Mouse (Mus musculus): ENCODE measurements around the gene Plekhg3. TPM values are rescaled to one million over a fixed set of nuclear protein-coding genes. Genes with fewer than 3 reads are reported as not detected.

The Plekhg3 gene
- polyA plus RNA-seq, 1 experiment from 2014 or later = 0.93 TPM

DNA sequence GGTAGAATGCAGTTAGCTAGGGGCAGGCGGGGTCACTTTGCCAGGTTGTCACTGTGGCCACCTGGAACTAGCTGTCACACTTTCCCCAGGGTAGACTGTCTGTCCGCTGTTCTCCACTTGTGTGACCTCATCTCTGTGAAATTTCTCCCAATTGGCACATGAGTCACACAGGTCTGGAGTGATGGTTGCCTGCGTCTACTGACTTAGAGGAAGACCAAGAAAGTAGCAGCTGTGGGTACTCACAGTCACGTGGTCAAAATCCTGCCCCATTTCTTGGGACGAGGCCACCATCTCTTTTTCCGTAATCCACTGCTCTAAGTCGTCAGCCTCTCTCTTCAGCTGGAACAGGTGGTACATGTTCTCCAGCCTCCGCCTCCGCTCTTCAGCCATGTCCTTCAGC lies 73.1 kb downstream of the Plekhg3 start:
- no peaks in the 10 kb centered on the region for H3K4me1 ChIP-seq (ENCODE audit: control insufficient read depth, insufficient read depth, low read length)
- 93% methylated on average over 9 of the region's 9 CpGs for WGBS
- H3K9ac ChIP-seq (ENCODE audit: low read depth, low read length) = no peak overlapping the region
- ATAC-seq = no peak
- no peaks in the 10 kb centered on the region for H3K36me3 ChIP-seq (ENCODE audit: control insufficient read depth, insufficient read depth, low read length)
- H3K4me3 ChIP-seq (ENCODE audit: low read depth, low read length) = no peak overlapping the region
- H3K9me3 ChIP-seq (replicated peaks; ENCODE audit: control insufficient read depth, low read length, poor library complexity, severe bottlenecking) = no peaks in the 10 kb centered on the region
- H3K27me3 ChIP-seq (ENCODE audit: control insufficient read depth, insufficient read depth, low read depth, low read length) = no peaks in the 10 kb centered on the region
- no peak overlapping the region for H3K4me2 ChIP-seq (ENCODE audit: low read length)
- H3K27ac ChIP-seq (ENCODE audit: low read length) = no peak overlapping the region

DNA sequence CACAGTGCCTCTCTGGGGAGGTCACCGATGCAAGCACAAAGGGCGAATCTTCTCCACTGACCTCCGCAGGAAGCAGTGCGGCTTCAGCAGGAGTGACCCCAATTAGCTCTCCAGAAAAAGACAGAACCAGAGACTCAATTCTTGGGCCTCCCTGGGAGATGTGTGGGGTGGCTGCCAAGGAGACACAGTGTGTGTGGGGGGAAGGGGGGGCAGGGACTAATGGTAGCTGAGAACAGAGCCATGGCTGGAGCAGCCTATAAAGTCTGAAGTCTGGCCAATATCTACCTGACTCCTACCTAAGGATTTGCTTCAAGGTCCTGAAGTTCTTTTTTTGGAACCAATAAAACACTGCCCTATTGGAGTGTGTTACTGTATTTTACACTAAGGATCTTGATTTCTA lies 73.9 kb downstream of the Plekhg3 start:
- H3K4me1 ChIP-seq (ENCODE audit: control insufficient read depth, insufficient read depth, low read length) = no peaks in the 10 kb centered on the region

GRCm38 (mm10) chr12:76605837-76606236 lies 75.1 kb downstream of the Plekhg3 start:
- no peak overlapping the region for H3K4me2 ChIP-seq (ENCODE audit: low read length)
- 60% methylated on average over 3 of the region's 3 CpGs for WGBS
- no peaks in the 10 kb centered on the region for H3K9me3 ChIP-seq (replicated peaks; ENCODE audit: control insufficient read depth, low read length, poor library complexity, severe bottlenecking)
- no peaks in the 10 kb centered on the region for H3K4me1 ChIP-seq (ENCODE audit: control insufficient read depth, insufficient read depth, low read length)
- no peaks in the 10 kb centered on the region for H3K36me3 ChIP-seq (ENCODE audit: control insufficient read depth, insufficient read depth, low read length)
- H3K9ac ChIP-seq (ENCODE audit: low read depth, low read length) = no peak overlapping the region
- no peak overlapping the region for H3K4me3 ChIP-seq (ENCODE audit: low read depth, low read length)
- H3K27ac ChIP-seq (ENCODE audit: low read length) = no peak overlapping the region
- no peaks in the 10 kb centered on the region for H3K27me3 ChIP-seq (ENCODE audit: control insufficient read depth, insufficient read depth, low read depth, low read length)
- 0 out of 2 replicates have a peak, but pooled peaks have one; percentile 25 for ATAC-seq

More for the DNA sequence above, 73.9 kb downstream of the Plekhg3 start:
- no peak overlapping the region for H3K4me2 ChIP-seq (ENCODE audit: low read length)
- H3K27me3 ChIP-seq (ENCODE audit: control insufficient read depth, insufficient read depth, low read depth, low read length) = no peaks in the 10 kb centered on the region
- H3K9ac ChIP-seq (ENCODE audit: low read depth, low read length) = no peak overlapping the region
- 53% methylated on average over 4 of the region's 4 CpGs for WGBS
- no peak for ATAC-seq
- H3K27ac ChIP-seq (ENCODE audit: low read length) = no peak overlapping the region
- no peak overlapping the region for H3K4me3 ChIP-seq (ENCODE audit: low read depth, low read length)
- H3K9me3 ChIP-seq (replicated peaks; ENCODE audit: control insufficient read depth, low read length, poor library complexity, severe bottlenecking) = no peaks in the 10 kb centered on the region
- no peaks in the 10 kb centered on the region for H3K36me3 ChIP-seq (ENCODE audit: control insufficient read depth, insufficient read depth, low read length)

GRCm38 (mm10) chr12:76608241-76608640 lies 77.5 kb downstream of the Plekhg3 start:
- Histone ChIP-seq H3K4me2 (ENCODE audit: low read length) (no peak overlapping the region), H3K27me3 (ENCODE audit: control insufficient read depth, insufficient read depth, low read depth, low read length) (no peaks in the 10 kb centered on the region), H3K9ac (ENCODE audit: low read depth, low read length) (no peak overlapping the region), H3K36me3 (ENCODE audit: control insufficient read depth, insufficient read depth, low read length) (no peaks in the 10 kb centered on the region), H3K27ac (ENCODE audit: low read length) (no peak overlapping the region), H3K4me1 (ENCODE audit: control insufficient read depth, insufficient read depth, low read length) (no peaks in the 10 kb centered on the region), H3K4me3 (ENCODE audit: low read depth, low read length) (no peak overlapping the region), H3K9me3 (replicated peaks; ENCODE audit: control insufficient read depth, low read length, poor library complexity, severe bottlenecking) (no peaks in the 10 kb centered on the region)
- WGBS = 85% methylated on average over 11 of the region's 11 CpGs
- ATAC-seq = no peak

- H3K9ac ChIP-seq (ENCODE audit: low read depth, low read length) = no peak overlapping the region
- H3K4me3 ChIP-seq (ENCODE audit: low read depth, low read length) = no peak overlapping the region
- WGBS = 81% methylated on average over 15 of the region's 15 CpGs
- H3K9me3 ChIP-seq (replicated peaks; ENCODE audit: control insufficient read depth, low read length, poor library complexity, severe bottlenecking) = no peaks in the 10 kb centered on the region
- no peak overlapping the region for H3K4me2 ChIP-seq (ENCODE audit: low read length)
- H3K27me3 ChIP-seq (ENCODE audit: control insufficient read depth, insufficient read depth, low read depth, low read length) = no peaks in the 10 kb centered on the region
- ATAC-seq = no peak
- no peak overlapping the region for H3K27ac ChIP-seq (ENCODE audit: low read length)
- H3K36me3 ChIP-seq (ENCODE audit: control insufficient read depth, insufficient read depth, low read length) = no peaks in the 10 kb centered on the region
- H3K4me1 ChIP-seq (ENCODE audit: control insufficient read depth, insufficient read depth, low read length) = no peaks in the 10 kb centered on the region
These were observed 78.4 kb downstream of the Plekhg3 start for GRCm38 (mm10) chr12:76608997-76609565.

GRCm38 (mm10) chr12:76612621-76613020 lies 81.9 kb downstream of the Plekhg3 start:
- WGBS = 88% methylated on average over 12 of the region's 12 CpGs
- Histone ChIP-seq H3K36me3 (ENCODE audit: control insufficient read depth, insufficient read depth, low read length) (no peaks in the 10 kb centered on the region), H3K9me3 (replicated peaks; ENCODE audit: control insufficient read depth, low read length, poor library complexity, severe bottlenecking) (no peaks in the 10 kb centered on the region), H3K4me3 (ENCODE audit: low read depth, low read length) (no peak overlapping the region), H3K4me1 (ENCODE audit: control insufficient read depth, insufficient read depth, low read length) (0 out of 2 replicates have a peak, but pooled peaks cover 2% of the 10 kb centered on the region), H3K27me3 (ENCODE audit: control insufficient read depth, insufficient read depth, low read depth, low read length) (no peaks in the 10 kb centered on the region), H3K4me2 (ENCODE audit: low read length) (no peak overlapping the region), H3K27ac (ENCODE audit: low read length) (no peak overlapping the region), H3K9ac (ENCODE audit: low read depth, low read length) (no peak overlapping the region)
- no peak for ATAC-seq

- 0 out of 2 replicates have a peak, but pooled peaks cover 2% of the 10 kb centered on the region for H3K4me1 ChIP-seq (ENCODE audit: control insufficient read depth, insufficient read depth, low read length)
- H3K9me3 ChIP-seq (replicated peaks; ENCODE audit: control insufficient read depth, low read length, poor library complexity, severe bottlenecking) = no peaks in the 10 kb centered on the region
- no peaks in the 10 kb centered on the region for H3K36me3 ChIP-seq (ENCODE audit: control insufficient read depth, insufficient read depth, low read length)
- ATAC-seq = no peak
- no peak overlapping the region for H3K4me2 ChIP-seq (ENCODE audit: low read length)
- no peaks in the 10 kb centered on the region for H3K27me3 ChIP-seq (ENCODE audit: control insufficient read depth, insufficient read depth, low read depth, low read length)
- H3K9ac ChIP-seq (ENCODE audit: low read depth, low read length) = no peak overlapping the region
- H3K27ac ChIP-seq (ENCODE audit: low read length) = no peak overlapping the region
- H3K4me3 ChIP-seq (ENCODE audit: low read depth, low read length) = no peak overlapping the region
- WGBS = 76% methylated on average over 12 of the region's 12 CpGs
These were observed 84.3 kb downstream of the Plekhg3 start for GRCm38 (mm10) chr12:76614868-76615579.

GRCm38 (mm10) chr12:76615580-76615937 lies 84.9 kb downstream of the Plekhg3 start:
- H3K36me3 ChIP-seq (ENCODE audit: control insufficient read depth, insufficient read depth, low read length) = no peaks in the 10 kb centered on the region
- ATAC-seq = no peak
- H3K4me3 ChIP-seq (ENCODE audit: low read depth, low read length) = no peak overlapping the region
- H3K9me3 ChIP-seq (replicated peaks; ENCODE audit: control insufficient read depth, low read length, poor library complexity, severe bottlenecking) = no peaks in the 10 kb centered on the region
- H3K4me2 ChIP-seq (ENCODE audit: low read length) = no peak overlapping the region
- H3K27me3 ChIP-seq (ENCODE audit: control insufficient read depth, insufficient read depth, low read depth, low read length) = no peaks in the 10 kb centered on the region
- H3K27ac ChIP-seq (ENCODE audit: low read length) = no peak overlapping the region
- 0 out of 2 replicates have a peak, but pooled peaks cover 2% of the 10 kb centered on the region for H3K4me1 ChIP-seq (ENCODE audit: control insufficient read depth, insufficient read depth, low read length)
- H3K9ac ChIP-seq (ENCODE audit: low read depth, low read length) = no peak overlapping the region
- 76% methylated on average over 4 of the region's 4 CpGs for WGBS

DNA sequence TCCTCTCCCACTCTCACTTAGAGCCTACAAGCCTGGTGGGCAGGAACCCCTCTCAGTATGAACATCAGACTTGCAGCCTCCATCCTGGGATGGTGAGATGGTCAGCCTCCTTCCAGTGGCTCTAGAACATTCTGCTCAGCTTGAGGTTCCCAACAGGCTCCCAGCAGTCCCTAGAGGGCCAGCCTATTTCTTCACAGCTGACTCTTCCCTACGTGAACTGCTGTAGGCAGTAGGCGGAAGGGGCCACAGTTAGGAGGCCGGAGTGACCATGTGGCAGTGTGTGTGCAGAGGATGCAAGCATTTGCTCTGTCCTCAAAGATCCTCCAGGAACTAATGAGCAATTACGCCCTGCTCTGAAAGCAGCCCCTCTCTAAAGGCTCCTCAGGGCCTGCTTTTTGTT lies 87.5 kb downstream of the Plekhg3 start:
- Histone ChIP-seq H3K27me3 (ENCODE audit: control insufficient read depth, insufficient read depth, low read depth, low read length) (no peaks in the 10 kb centered on the region), H3K4me3 (ENCODE audit: low read depth, low read length) (no peak overlapping the region), H3K4me1 (ENCODE audit: control insufficient read depth, insufficient read depth, low read length) (0 out of 2 replicates have a peak, but pooled peaks cover 2% of the 10 kb centered on the region), H3K36me3 (ENCODE audit: control insufficient read depth, insufficient read depth, low read length) (no peaks in the 10 kb centered on the region), H3K4me2 (ENCODE audit: low read length) (no peak overlapping the region), H3K27ac (ENCODE audit: low read length) (no peak overlapping the region), H3K9ac (ENCODE audit: low read depth, low read length) (no peak overlapping the region), H3K9me3 (replicated peaks; ENCODE audit: control insufficient read depth, low read length, poor library complexity, severe bottlenecking) (no peaks in the 10 kb centered on the region)
- no peak for ATAC-seq
- WGBS = 65% methylated on average over 4 of the region's 4 CpGs

Data from midbrain, embryonic 16.5 days (tissue).